Mouse (Mus musculus) inflammation-experienced regulatory T-cells, adult 16 weeks (primary cell): ENCODE results near the gene Ace2. TPM values are rescaled to one million over a fixed set of nuclear protein-coding genes. Genes with fewer than 3 reads are reported as not detected.

Experiments
- polyA plus RNA-seq: library from polyadenylated mRNA; unstranded; fragments of 100-300 nt; shearing (Covaris generic); gene quantifications from one replicate; pipeline ENCODE4 v1.2.1, GENCODE M21; 2017

Ace2 gene
- polyA plus RNA-seq = not detected

GRCm38 (mm10) chrX:164139032-164139431 is at the start of gene Ace2:
Gene Ace2, plus strand, starts transcription at chrX:164139332.

Other genes starting within 250 kb of the Ace2 start
- 20.4 TPM for gene Ap1s2, start 230.3 kb upstream of the Ace2 start, polyA plus RNA-seq
- 66.5 TPM for gene Zrsr2, start 180.7 kb upstream of the Ace2 start, polyA plus RNA-seq
- gene Car5b, start 111.3 kb upstream of the Ace2 start, polyA plus RNA-seq = 4.2 TPM
- gene Siah1b, start 62.8 kb upstream of the Ace2 start, polyA plus RNA-seq = 5.5 TPM
- not detected for gene Cltrn, start 50.5 kb upstream of the Ace2 start, polyA plus RNA-seq
- not detected for gene Bmx, start 118.9 kb downstream of the Ace2 start, polyA plus RNA-seq
- gene Pir, start 130.0 kb downstream of the Ace2 start, polyA plus RNA-seq = 0.16 TPM
- gene Vegfd, start 234.0 kb downstream of the Ace2 start, polyA plus RNA-seq = not detected